Mouse (Mus musculus) midbrain, embryonic 16.5 days (tissue): ENCODE results near the gene Csn1s2a. TPM values are rescaled to one million over a fixed set of nuclear protein-coding genes. Genes with fewer than 3 reads are reported as not detected.

ENCODE experiments used
- polyA plus RNA-seq: library from polyadenylated mRNA; unstranded; fragments of >200 nt; fragmentation: Nextera tagmentation; extraction: Ambion mirVana; gene quantifications from 2 replicates; pipeline ENCODE4 v1.2.1, GENCODE M21; 2015

Gene Csn1s2a
- polyA plus RNA-seq, 1 experiment from 2014 or later: not detected

Other genes starting within 250 kb of the Csn1s2a start
- gene Sult1b1, start 236.4 kb upstream of the Csn1s2a start, polyA plus RNA-seq: not detected in 2 replicates
- gene Sult1d1, start 205.5 kb upstream of the Csn1s2a start, polyA plus RNA-seq: not detected in 2 replicates
- gene Sult1e1, start 183.0 kb upstream of the Csn1s2a start, polyA plus RNA-seq: not detected in 2 replicates
- 0.15 TPM in 1 of 2 replicates, not detected in the other for gene Csn1s1, start 108.4 kb upstream of the Csn1s2a start, polyA plus RNA-seq
- not detected in 2 replicates for gene Csn2, start 74.9 kb upstream of the Csn1s2a start, polyA plus RNA-seq
- not detected in 2 replicates for gene Csn1s2b, start 33.5 kb downstream of the Csn1s2a start, polyA plus RNA-seq
- gene Prr27, start 51.1 kb downstream of the Csn1s2a start, polyA plus RNA-seq: not detected in 2 replicates
- not detected in 2 replicates for gene Odam, start 110.5 kb downstream of the Csn1s2a start, polyA plus RNA-seq
- not detected in 2 replicates for gene Csn3, start 151.0 kb downstream of the Csn1s2a start, polyA plus RNA-seq
- not detected in 2 replicates for gene 2310003L06Rik, start 194.9 kb downstream of the Csn1s2a start, polyA plus RNA-seq
- not detected in 2 replicates for gene Gm28434, start 194.9 kb downstream of the Csn1s2a start, polyA plus RNA-seq
- gene Cabs1, start 204.9 kb downstream of the Csn1s2a start, polyA plus RNA-seq: not detected in 2 replicates
- gene Smr3a, start 228.0 kb downstream of the Csn1s2a start, polyA plus RNA-seq: not detected in 2 replicates